Mouse (Mus musculus) cortical plate, adult 2 months (tissue): ENCODE measurements at regions not wholly inside any gene's neighbourhood (a gene's known extent, or its start where the extent isn't known, plus 50 kb on each side); places are given as distances from the start of the nearest gene placed in this dataset.

Source experiments
- CTCF ChIP-seq: fragments of 200-500 bp; IDR thresholded peaks from 2 replicates; pipeline ENCODE4 v1.5.1; 2011; ENCODE audit warnings: mild to moderate bottlenecking, control low read depth, low read length; ENCODE audit not compliant: insufficient read depth; ENCODE audit errors: extremely low read depth
- POLR2A ChIP-seq: fragments of 200-500 bp; IDR thresholded peaks from 2 replicates; pipeline ENCODE4 v1.6.1; 2011; ENCODE audit warnings: mild to moderate bottlenecking, low read length, control low read depth; ENCODE audit not compliant: insufficient read depth; ENCODE audit errors: extremely low read depth

GRCm38 (mm10) chr12:106464701-106465100, 454.7 kb downstream of the Vrk1 start:
- TF ChIP-seq CTCF, result no peak
- no peak for TF ChIP-seq POLR2A
